Mouse (Mus musculus): ENCODE results near the gene Slc22a29. TPM values are rescaled to one million over a fixed set of nuclear protein-coding genes. Genes with fewer than 3 reads are reported as not detected.
A peak's percentile ranks its signal among the peaks of the same experiment; 100 is the strongest.
"Not testable (repeated sequence)": the region's sequence is repeated elsewhere in the genome, so short reads cannot be mapped to it uniquely, and the experiment has no call there.

The Slc22a29 gene
- not detected for total RNA-seq (2021)
- long read RNA-seq, experiment 1: 0 reads
- long read RNA-seq, experiment 2: 0 reads

GRCm38 (mm10) chr19:8218800-8219199, at the start of gene Slc22a29:
Gene Slc22a29, minus strand, starts transcription at chr19:8218900.
- intact Hi-C loops (cut with DNase I; ENCODE audit: low total_unique reads): no loop called here
- DNase-seq: no peak

DNA sequence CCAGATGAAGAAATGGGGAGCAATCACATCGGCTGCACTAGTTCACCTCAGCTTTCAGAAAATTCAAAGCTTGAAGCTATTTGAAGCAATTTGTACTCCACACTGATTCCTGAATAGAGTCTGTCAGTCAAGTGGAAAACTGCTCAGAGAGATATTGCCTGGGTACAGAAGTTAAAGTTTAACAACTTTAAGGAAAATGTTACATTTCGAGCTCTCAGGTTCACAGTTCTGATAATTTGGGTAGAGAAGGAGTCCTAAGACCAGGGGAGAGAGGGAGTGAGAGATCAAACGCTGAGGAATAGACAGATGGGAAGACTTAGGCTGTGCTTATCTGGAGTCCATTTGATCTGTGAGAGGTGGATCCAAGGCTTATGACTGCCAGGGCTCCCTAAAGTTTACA, 46.6 kb upstream of the Slc22a29 start:
- no peak for DNase-seq
- intact Hi-C loops (cut with DNase I; ENCODE audit: low total_unique reads): no loop called here

- intact Hi-C loops (cut with DNase I; ENCODE audit: low total_unique reads): no loop called here
- no peak for DNase-seq
Observed at GRCm38 (mm10) chr19:8252705-8253037, 34.0 kb upstream of the Slc22a29 start.

DNA sequence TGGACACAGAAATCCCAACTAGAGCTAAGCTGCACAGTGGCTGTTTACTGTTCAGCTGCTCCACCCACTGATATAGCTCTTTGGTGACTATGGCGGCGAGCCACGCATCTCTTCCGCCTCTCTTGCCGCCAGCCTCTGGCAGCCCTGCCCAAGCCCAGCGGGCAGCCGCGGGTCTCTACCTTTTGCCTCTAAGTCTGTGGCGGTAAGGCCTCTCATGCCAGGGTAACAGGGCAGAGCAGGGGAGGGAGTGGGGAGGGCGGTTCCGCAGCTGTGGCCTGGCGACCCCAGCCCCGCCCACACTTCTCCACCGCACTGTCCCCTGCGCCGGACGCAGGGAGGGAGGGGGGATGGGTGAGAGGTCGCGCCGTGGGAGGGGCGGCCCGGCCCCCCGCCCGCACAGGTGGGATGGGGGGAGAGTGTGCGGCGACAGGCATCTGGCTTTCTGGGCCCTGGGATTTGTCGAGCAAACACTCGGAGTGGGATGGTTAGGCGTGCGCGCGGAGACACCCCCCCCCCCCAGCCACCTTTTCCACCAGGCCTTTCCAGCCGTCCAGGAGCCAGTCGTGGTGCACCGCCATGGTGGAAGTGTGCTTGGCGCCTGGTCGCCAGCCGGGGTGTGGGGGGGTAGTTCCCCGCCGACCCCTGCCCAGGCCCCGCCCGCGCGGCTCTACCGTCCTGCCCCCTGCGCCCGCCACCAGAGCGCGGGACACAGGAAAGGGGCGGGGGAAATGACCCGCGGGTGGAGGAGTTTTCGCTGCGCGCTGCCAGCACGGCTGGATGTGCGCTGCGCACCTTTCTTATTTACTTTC, 33.4 kb upstream of the Slc22a29 start:
- peak; percentile 20 for DNase-seq
- intact Hi-C loops (cut with DNase I; ENCODE audit: low total_unique reads): no loop called here

- DNase-seq: no peak
- intact Hi-C loops (cut with DNase I; ENCODE audit: low total_unique reads): no loop called here
Observed at GRCm38 (mm10) chr19:8228916-8229315, 10.2 kb upstream of the Slc22a29 start.

DNA sequence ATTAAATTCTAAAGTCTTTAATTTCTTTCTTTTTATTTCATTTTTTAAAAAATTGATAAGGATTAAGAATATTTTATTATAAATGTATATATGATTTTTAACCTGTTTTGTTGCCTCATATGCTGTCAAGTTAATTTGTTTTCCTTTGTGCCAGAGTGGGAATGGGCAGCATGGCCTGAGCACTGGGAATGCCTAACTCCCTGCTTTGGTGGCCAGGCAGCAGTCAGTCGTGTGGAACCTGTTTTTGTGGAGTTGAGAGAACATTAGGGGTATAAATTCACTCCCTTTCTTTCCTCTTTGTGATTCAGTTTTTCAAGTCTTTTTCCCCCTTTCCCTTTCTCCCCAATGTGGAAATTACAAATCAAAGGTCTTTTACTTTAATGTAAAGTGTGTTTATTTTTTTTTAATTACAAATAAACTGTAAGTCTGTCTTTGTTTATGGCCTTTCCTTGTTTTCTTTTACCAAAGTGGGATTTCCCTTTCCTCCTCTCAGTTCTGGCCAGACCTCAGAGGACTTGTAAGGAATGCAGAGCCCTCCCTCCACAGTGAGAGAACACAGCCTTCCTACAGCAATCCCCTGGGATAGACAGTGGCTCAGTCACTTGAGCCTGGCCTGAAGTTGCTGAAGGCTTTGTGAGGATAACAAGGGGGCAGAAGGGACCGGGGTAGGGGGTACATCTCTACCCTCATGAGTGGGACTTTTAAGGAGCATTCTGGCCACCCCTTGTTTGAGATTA, 69.7 kb downstream of the Slc22a29 start:
- DNase-seq: no peak
- intact Hi-C loops (cut with DNase I; ENCODE audit: low total_unique reads): no loop called here

- DNase-seq; intact Hi-C loops (cut with DNase I; ENCODE audit: low total_unique reads): not testable (repeated sequence)
Observed at GRCm38 (mm10) chr19:8142716-8143115, 76.0 kb downstream of the Slc22a29 start.

DNA sequence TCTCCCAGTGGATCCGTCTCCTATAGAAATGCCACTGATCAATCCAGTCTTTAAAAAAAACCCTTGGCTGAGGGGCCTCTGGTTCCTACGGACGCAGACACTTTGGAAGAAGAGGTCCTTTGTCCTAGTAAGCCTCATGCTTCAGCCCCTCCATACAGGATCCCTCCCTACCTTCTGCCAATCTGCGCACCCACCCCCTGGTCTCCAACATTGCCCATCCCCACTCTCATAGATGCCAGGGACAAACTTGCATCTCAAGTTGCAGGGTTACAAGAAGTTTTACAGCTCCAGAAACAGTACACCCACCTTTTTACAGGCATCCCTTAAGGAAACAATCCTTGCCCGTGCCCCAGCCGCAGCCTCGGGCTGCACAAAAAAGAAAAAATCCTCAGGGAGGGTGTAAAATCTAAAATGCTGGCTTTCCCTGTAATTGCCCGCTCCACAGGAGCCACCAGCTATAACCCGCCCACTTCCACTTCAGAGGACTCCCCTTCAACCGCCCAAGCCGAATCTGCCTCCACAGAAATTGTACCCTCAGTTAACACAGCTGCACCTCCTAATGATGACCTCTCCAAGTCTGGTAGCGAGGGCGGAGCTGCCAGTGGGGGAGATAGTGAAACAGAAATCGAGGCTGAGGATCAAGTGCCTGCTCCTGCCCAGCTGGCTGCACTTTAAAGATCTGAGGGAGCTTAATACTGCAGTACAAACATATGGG, 84.4 kb downstream of the Slc22a29 start:
- intact Hi-C loops (cut with DNase I; ENCODE audit: low total_unique reads); DNase-seq: not testable (repeated sequence)

- intact Hi-C loops (cut with DNase I; ENCODE audit: low total_unique reads); DNase-seq: not testable (repeated sequence)
Observed at GRCm38 (mm10) chr19:8131881-8132280, 86.8 kb downstream of the Slc22a29 start, which contains the start of gene Slc22a28. Gene Slc22a28, minus strand, starts transcription at chr19:8131982.

Other genes starting within 250 kb of the Slc22a29 start
- not detected for gene Slc22a28, start 86.9 kb downstream of the Slc22a29 start, total RNA-seq (2021)
- gene Slc22a30, start 186.2 kb upstream of the Slc22a29 start, total RNA-seq (2021): not detected